Mouse (Mus musculus): ENCODE measurements around the gene Sept12. TPM values are rescaled to one million over a fixed set of nuclear protein-coding genes. Genes with fewer than 3 reads are reported as not detected.
A peak's percentile ranks its signal among the peaks of the same experiment; 100 is the strongest.

Sept12 gene
- total RNA-seq (2021) = not detected
- long read RNA-seq, experiment 1 = 0 reads
- long read RNA-seq, experiment 2 = 0 reads

- DNase-seq = no peak
These were observed at the start of gene Sept12 for GRCm38 (mm10) chr16:4997553-4997952. TSS of gene Sept12 (minus strand) at chr16:4997852.

- DNase-seq = no peak
These were observed 47.7 kb upstream of the Sept12 start for GRCm38 (mm10) chr16:5045322-5045721.

GRCm38 (mm10) chr16:5036649-5037234 is 39.1 kb upstream of the Sept12 start:
- DNase-seq = no peak

DNA sequence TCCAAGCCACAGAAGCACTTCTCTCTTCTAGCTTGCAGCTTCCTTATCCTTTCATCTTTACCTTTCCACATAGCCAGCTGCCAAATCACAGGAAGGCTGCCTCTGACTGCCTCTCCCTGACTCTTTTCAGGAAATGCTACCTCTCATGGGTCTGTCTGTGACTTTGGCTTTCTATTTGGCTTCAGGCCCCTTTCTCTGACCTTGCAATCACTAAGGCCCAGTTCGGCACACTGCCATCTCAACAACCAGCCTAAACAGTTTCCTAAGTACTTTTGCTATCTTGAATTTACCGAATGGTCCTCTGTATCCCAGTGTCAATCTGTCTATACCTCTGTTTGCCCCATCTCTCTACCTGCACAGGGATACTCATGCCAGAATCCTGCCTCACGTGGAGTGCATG is 37.9 kb upstream of the Sept12 start:
- DNase-seq = no peak

DNA sequence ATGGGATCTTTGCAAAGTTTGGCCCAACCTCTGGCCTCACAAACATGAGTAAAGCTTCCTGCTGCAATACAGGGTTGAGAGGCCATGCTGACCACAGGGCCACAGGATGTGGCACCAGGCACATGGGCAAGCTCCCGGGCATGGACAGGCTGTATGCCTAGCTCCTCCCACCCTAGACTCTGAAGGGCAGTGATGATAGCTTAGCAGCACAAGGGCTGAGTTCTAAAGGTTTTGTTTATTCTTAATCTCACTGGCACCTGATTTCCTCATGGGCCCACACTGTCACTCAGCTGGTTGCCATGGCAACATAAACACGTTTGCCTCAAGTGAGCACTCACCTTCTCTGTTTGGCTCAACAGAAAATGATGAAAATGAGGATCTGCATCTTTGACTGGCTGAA is 32.2 kb upstream of the Sept12 start:
- DNase-seq = no peak

DNA sequence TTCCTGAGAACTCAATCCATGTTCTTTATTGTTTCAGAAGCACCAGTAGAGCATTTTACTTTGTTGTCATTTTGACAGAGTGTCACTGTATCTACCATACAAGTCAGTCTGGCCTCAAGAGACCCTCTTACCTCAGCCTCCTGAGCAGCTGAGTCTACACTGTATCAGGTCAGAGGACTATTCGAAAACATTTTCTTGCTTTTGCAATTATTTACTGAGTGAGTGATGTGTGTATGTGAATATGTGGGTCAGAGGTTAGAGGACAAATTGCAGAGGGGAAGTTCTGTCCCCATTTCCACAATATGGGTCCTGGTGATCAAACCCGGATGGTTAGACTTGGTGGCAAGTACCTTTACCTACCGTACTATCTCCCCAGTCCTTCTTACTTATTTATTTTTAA is 26.4 kb upstream of the Sept12 start:
- DNase-seq = no peak

DNA sequence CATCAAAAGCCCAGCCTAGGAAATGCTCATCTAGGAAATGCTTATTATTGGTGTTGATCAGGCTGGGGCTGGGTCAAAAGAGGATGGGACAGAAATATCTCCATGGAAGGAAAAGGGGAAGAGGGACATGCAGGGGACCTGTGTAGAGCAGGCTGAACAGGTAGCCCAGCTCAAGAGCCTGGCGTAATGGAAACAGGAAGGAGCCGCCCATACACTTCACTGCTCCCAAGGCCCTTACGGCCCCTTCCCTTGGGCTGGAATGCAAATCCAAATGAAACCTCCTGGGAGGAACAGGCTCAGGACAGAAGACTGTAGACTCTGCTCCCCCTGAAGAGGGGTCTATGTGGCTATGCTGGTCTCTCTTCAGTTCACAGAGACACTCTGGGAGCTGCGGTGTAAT is 16.9 kb upstream of the Sept12 start:
- no peak for DNase-seq

- peak; percentile 99 for DNase-seq
These were observed 15.6 kb upstream of the Sept12 start, which contains the start of gene Rogdi for GRCm38 (mm10) chr16:5013054-5013838. TSS of gene Rogdi (minus strand) at chr16:5013553.

DNA sequence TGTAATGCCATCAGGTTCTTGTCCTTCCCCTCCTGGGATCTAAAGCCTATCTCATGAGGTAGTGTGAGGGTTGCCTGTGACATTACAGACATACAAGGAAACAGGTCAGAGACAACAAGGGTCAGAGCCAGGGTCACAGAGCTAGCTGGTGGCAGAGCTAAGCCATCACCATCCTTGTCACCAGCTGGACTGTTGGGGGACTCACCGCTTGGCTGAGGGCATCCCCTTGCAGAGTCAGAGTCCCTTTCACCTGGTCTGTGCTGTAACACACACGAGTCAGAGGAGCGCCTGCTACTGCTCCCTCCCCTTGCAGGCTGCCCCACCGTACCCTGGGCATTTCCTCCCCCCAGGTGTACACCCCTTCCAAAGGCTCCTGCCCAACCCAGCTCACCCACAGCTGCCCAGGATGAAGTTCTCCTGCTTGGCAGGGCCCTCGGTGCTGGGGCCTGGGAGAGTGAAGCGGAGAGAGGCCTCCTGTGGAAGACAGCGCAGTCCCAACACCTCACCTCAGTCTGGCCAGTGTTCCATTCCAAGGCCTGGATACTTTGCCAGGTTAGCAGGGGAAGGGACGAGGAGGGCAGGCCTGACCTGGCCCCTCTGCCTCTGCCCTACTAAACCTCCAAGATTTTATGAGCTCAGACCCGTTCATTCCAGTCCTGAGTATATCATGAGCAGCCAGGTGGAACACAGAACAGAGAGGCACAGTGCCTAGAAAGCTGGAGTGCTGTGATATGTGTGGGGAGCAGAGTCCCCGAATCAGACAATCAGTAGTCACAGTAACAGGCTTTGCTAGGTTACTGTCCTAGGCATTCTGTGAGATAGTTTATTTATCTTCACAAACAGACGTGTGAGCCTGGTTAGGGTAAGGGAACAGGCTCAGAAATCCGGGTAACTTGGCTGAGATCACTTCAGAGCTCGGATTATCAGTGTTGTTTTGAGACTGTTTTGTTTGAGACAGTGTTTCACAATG is 14.7 kb upstream of the Sept12 start:
- no peak for DNase-seq

- DNase-seq = no peak
These were observed 13.6 kb upstream of the Sept12 start for GRCm38 (mm10) chr16:5011285-5011684.

- DNase-seq = no peak
These were observed 12.8 kb upstream of the Sept12 start for GRCm38 (mm10) chr16:5010371-5010935.

DNA sequence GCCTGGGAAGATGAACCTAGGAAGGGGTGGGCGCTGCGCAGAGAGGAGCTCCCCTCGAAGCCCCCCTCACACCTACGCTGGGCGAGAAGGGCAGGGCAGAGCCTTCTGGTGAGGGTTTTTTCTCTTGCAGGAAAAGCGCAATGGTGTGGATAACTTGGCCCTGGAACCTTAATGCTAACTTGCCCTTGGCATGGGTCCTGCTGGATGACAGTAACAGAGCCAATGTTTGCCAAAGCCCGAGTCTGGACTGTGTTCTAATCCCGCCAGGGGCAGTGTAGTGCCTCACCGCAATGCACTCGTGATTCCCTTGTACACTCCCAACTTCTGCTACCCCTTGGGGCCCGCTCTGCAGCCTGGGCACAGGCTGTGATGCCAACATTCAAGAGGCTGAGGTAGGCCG is 10.4 kb upstream of the Sept12 start:
- DNase-seq = no peak

GRCm38 (mm10) chr16:5007492-5007891 is 9.8 kb upstream of the Sept12 start:
- no peak for DNase-seq

DNA sequence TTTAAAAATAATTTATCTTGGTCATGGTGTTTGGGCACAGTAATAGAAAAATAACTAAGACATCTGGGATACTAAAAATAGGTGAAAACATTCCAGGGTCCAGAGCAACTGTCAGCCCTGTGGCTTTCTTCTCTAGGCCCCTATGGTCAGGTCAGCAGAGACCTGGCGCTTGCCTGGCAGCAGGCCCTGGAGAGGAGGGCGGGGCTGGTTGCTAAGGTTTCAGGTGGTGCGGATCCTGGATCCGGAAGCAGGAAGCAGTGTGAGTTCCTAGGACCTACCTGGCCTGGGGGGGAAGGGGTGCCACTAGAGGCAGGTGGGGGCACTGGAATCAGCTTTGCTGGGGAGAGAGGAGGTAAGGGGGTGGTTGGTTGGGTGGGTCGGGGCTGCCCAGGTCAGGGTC is 9.4 kb upstream of the Sept12 start, which contains the start of gene Smim22:
TSS of gene Smim22 (plus strand) at position 222 of the 400 bp plus-strand sequence.
- no peak for DNase-seq

GRCm38 (mm10) chr16:5000611-5001010 is 3.0 kb upstream of the Sept12 start:
- no peak for DNase-seq

- no peak for DNase-seq
These were observed 1.3 kb upstream of the Sept12 start for GRCm38 (mm10) chr16:4998984-4999383.

DNA sequence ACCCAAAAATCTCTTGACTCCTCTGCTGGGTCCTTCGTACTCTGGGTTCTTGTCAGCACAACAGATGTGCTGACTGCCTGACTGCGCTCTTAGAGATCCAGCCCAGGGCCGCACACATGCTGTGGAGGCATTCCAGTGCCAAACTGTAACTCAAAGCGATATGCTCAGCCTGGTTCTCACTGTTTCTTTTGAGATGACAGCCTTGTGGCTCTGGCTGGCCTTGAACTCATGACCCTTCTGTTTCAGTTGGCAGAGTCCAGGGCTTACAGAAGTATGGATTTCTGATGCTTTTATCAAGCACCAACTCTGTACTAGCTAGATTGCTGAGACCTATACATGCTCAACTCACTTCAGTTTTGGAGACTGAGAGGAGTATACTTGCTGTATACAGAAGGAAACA is 4.4 kb downstream of the Sept12 start:
- DNase-seq = no peak

DNA sequence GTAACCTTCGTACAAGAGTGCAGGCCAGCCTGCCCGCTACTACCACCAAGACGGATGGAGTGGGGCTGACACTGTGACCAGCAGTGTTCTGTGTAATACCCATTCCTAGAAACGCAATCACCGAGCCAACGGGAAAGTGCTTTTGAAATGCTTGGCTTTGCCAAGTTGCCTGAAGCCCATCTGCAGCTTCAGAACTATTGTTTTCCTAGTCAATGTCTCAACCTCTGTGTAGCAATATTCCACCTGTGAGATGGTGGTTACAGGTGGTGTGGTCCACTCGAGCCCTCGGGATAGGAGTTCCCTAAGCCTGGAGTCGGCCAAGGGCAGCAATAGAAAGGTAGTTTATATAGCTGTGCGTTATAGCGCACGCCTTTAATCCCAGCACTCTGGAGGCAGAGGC is 12.9 kb downstream of the Sept12 start:
- DNase-seq = no peak

DNA sequence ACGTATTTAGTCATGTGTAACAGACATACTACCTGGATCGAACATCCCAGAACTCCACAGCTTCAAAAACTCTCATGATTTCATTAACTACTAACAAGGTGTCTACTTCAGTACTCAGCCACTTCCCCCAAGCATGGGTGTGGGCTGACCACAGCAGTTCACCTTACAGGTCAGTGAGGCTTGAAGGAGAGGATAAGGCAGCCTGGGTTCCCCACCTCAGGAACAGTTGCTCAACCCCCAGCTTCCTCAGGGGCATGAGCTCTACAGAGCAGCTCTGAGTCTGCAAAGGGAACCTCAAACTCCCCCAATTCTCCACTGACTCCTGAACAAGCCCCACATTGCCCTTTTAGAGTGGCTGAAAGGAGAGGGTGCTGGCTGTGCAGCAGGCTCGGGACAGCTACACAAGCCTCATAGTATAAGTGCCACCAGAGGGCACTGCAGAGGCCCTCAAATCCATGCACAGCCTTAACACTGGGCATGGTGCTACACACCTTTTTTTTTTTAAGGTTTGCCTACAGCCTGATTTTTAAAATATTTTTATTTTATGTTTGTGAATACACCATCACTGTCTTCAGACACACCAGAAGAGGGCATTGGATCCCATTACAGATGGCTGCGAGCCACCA is 17.8 kb downstream of the Sept12 start:
- DNase-seq = no peak

GRCm38 (mm10) chr16:4978275-4979051 is 19.2 kb downstream of the Sept12 start:
- no peak for DNase-seq

- no peak for DNase-seq
These were observed 21.5 kb downstream of the Sept12 start for GRCm38 (mm10) chr16:4976180-4976579.

Data from gastrocnemius, postnatal 25 days (tissue).